Mouse (Mus musculus) cerebellum, adult 2 months (tissue): Measurements from ENCODE around the gene Gm48552. TPM values are rescaled to one million over a fixed set of nuclear protein-coding genes. Genes with fewer than 3 reads are reported as not detected.
A peak's percentile ranks its signal among the peaks of the same experiment; 100 is the strongest.

Experiments
- DNase-seq, 2 experiments: peaks; one replicate each; pipeline ENCODE4 v3.0.0; 2021
- H3K27ac ChIP-seq: fragments of 200-500 bp; 2 replicates; pipeline ENCODE4 v1.5.1; 2012; ENCODE audit warnings: low read length, control low read depth, inconsistent platforms; ENCODE audit not compliant: insufficient read depth
- H3K27me3 ChIP-seq: fragments of 200-500 bp; 2 replicates; pipeline ENCODE4 v1.6.1; 2012; ENCODE audit warnings: inconsistent platforms, mild to moderate bottlenecking, low read length, moderate library complexity; ENCODE audit not compliant: control insufficient read depth, insufficient read depth
- H3K4me1 ChIP-seq: fragments of 200-500 bp; 2 replicates; pipeline ENCODE4 v1.6.1; 2011; ENCODE audit warnings: low read length; ENCODE audit not compliant: control insufficient read depth, insufficient read depth
- H3K4me3 ChIP-seq: fragments of 200-500 bp; replicated peaks from 2 replicates; pipeline ENCODE3; 2011; ENCODE audit warnings: mild to moderate bottlenecking, low read depth, low read length, control low read depth; ENCODE audit not compliant: insufficient read depth
- CTCF ChIP-seq: fragments of 200-500 bp; IDR thresholded peaks from 2 replicates; pipeline ENCODE4 v1.5.1; 2011; ENCODE audit warnings: low read depth, mild to moderate bottlenecking, control low read depth, low read length, moderate library complexity, borderline replicate concordance; ENCODE audit not compliant: insufficient read depth
- POLR2A ChIP-seq: fragments of 200-500 bp; IDR thresholded peaks from 2 replicates; pipeline ENCODE4 v1.6.1; 2011; ENCODE audit warnings: low read length, control low read depth, borderline replicate concordance; ENCODE audit not compliant: insufficient read depth
- WGBS: fragments of 180-500 bp; shearing (Covaris S2); methylation state at CpG from one replicate; pipeline ENCODE4 v1.1.7; 2018; 5-methylcytosine and 5-hydroxymethylcytosine counted together
- polyA plus RNA-seq: library from polyadenylated mRNA; depleted of rRNA; stranded (reverse); fragments of >200 nt; gene quantifications from 2 replicates; pipeline ENCODE4 v1.2.3, GENCODE M21; 2012

The Gm48552 gene
- polyA plus RNA-seq, 1 experiment = 13.8 TPM

DNA sequence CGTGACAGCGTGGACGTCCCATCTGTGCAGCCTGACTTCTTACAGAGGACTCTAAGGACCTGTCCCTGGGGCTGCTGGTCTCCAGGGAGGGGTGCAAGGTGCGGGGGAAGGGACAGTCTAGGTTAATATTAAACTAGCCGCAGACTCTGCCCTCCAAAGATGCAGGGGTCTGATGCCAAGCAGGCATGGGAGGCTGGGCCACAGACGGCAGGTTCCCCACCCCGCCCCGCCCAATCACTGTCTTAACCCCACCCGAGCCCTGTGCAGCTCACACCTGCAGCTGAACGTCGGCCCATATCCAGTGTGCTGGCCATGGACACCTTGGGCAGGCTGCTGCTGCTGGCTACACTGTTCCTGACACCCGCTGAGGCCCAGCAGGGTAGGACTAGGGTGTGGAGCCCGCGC, 4.0 kb downstream of the Gm48552 start, which contains the start of gene Smim24:
Gene Smim24 (plus strand): TSS at position 271 of the 405 bp plus-strand sequence.
- H3K4me1 ChIP-seq = peaks cover 28% of the 10 kb centered on the region
- no peaks in the 10 kb centered on the region for H3K27me3 ChIP-seq
- H3K4me3 ChIP-seq = no peak within 1 kb of the TSS
- WGBS = 44% methylated on average over 14 of the region's 14 CpGs
- DNase-seq = no peak
- no peak within 1 kb of the TSS for H3K27ac ChIP-seq
- no peak for TF ChIP-seq CTCF
- no peak for TF ChIP-seq POLR2A

DNA sequence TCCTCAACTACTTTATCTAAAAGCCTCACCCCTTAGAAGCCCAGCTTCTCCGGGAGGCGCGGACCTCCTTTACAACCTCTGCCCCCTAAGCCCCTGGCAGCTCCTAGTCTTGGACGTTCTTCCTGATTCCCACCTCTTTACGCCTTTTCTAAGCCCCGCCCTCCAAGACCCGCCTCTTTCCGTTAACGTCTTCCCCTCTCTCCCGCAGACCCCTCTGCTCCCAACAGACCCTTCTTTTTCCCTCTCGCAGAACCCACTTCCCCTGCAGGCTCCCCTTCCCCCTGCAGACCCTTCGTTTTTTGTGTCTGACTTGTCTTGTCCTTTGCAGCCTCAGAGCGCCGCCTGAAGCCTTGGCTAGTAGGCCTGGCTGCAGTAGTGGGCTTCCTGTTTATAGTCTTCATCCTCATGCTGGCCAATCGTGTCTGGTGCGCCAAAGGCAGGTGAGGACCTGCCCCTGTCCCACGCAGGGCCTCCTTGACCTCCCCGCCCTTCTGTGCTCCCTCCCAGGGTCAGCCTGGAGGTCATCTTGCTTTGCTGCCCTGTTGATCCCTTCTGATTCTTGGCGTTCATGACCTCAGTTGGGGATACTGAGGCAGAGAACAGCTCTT, 4.8 kb downstream of the Gm48552 start:
- no peak overlapping the region for H3K4me3 ChIP-seq
- H3K4me1 ChIP-seq = peaks cover 34% of the 10 kb centered on the region

GRCm38 (mm10) chr10:81395127-81395526, 6.3 kb downstream of the Gm48552 start:
- DNase-seq = peak; percentile 61 to 79
- WGBS = 9% methylated on average over 5 of the region's 5 CpGs
- no peak for TF ChIP-seq POLR2A
- TF ChIP-seq CTCF = peak; percentile 93

More for the DNA sequence above, 4.8 kb downstream of the Gm48552 start:
- 16% methylated on average over 19 of the region's 19 CpGs for WGBS
- no peak overlapping the region for H3K27ac ChIP-seq
- H3K27me3 ChIP-seq = no peaks in the 10 kb centered on the region
- no peak for DNase-seq
- TF ChIP-seq POLR2A = no peak
- TF ChIP-seq CTCF = no peak

DNA sequence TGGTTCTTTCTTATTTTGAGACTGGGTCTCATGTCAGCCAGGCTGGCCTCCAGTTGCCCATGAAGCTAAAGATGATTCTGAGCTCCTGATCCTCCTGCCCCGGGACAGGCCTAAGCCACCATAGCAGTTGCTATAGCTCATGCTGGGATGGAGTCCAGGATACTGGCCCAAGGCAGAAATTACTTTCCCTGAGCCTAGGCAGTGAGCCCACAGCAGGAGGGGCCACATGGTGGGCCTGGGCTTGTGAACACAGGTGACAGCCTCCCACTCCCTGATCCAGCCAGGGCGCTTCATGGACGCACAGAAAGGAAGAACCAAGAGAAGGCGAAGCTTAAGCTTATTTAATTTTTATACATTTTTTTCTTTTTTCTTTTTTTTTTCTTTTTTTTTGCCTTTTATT, 7.1 kb downstream of the Gm48552 start:
- H3K27me3 ChIP-seq = no peaks in the 10 kb centered on the region
- DNase-seq = peak in 1 of 2 experiments; percentile 50
- H3K4me3 ChIP-seq = no peak overlapping the region
- TF ChIP-seq POLR2A = no peak
- TF ChIP-seq CTCF = no peak
- no peak overlapping the region for H3K27ac ChIP-seq
- H3K4me1 ChIP-seq = peaks cover 51% of the 10 kb centered on the region
- WGBS = 34% methylated on average over 4 of the region's 4 CpGs

More at GRCm38 (mm10) chr10:81395127-81395526, 6.3 kb downstream of the Gm48552 start:
- H3K27me3 ChIP-seq = no peaks in the 10 kb centered on the region
- H3K4me1 ChIP-seq = peaks cover 46% of the 10 kb centered on the region
- no peak overlapping the region for H3K4me3 ChIP-seq
- H3K27ac ChIP-seq = no peak overlapping the region

DNA sequence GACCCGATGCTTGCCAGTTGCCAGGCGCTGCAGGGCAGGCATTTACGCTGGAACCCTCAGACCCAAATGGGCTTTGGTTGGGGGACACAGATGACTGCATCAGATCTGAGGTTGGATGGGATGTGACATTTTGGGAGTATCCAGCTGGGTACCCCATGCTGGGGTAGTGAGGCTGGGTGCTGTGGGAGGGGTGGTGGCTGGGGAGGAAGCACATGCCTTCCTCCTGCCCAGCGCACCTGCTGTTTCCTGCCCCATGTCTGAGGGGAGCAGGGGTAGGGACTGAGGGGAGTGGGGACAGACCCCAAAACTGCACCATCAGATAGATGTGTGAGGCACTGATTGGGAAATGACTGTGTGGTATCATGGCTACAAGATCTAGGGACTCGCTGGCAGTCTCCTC, 7.9 kb downstream of the Gm48552 start:
- TF ChIP-seq CTCF (no peak), POLR2A (no peak)
- Histone ChIP-seq H3K4me3 (no peak overlapping the region), H3K27me3 (no peaks in the 10 kb centered on the region), H3K4me1 (peaks cover 60% of the 10 kb centered on the region), H3K27ac (no peak overlapping the region)
- 60% methylated on average over 5 of the region's 5 CpGs for WGBS
- peak in 1 of 2 experiments; percentile 45 for DNase-seq

DNA sequence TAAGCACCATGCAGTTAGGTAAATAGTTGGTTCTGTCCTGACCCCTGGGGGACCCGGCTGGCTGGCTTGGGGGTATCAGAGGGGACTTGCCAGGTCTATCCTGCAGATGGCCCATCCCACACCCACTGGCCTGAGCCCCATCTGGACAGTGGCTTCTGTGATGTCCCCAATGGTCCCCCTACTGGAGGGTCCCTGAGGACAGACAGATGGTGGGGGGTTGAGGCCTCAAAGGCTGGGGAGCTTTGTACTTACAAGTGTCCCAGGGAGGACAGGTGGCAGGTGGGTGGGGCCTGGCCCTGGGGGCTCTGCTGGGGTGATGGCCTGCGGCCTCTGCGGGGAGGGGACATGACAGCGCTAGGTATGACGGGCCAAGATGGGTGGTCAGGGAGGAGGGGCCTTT, 10.5 kb downstream of the Gm48552 start:
- DNase-seq = peak in 1 of 2 experiments; percentile 53
- Histone ChIP-seq H3K27me3 (no peaks in the 10 kb centered on the region), H3K4me3 (no peak overlapping the region), H3K27ac (no peak overlapping the region), H3K4me1 (peaks cover 67% of the 10 kb centered on the region)
- TF ChIP-seq POLR2A (no peak), CTCF (no peak)
- WGBS = 13% methylated on average over 5 of the region's 5 CpGs

- DNase-seq = no peak
- peaks cover 67% of the 10 kb centered on the region for H3K4me1 ChIP-seq
- WGBS = 38% methylated on average over 18 of the region's 18 CpGs
- peak overlapping the region; percentile 86 for H3K27ac ChIP-seq
- no peak for TF ChIP-seq CTCF
- no peak for TF ChIP-seq POLR2A
- H3K4me3 ChIP-seq = no peak overlapping the region
- H3K27me3 ChIP-seq = no peaks in the 10 kb centered on the region
These were observed 11.0 kb downstream of the Gm48552 start for GRCm38 (mm10) chr10:81399798-81400308.
